Mouse (Mus musculus) cortical plate, adult 2 months (tissue): Measurements from ENCODE around the gene Add3. TPM values are rescaled to one million over a fixed set of nuclear protein-coding genes. Genes with fewer than 3 reads are reported as not detected.

Experiments
- H3K27ac ChIP-seq: fragments of 200-500 bp; 2 replicates; pipeline ENCODE4 v1.5.1; 2012; ENCODE audit warnings: low read length, control low read depth, inconsistent platforms; ENCODE audit not compliant: insufficient read depth
- H3K4me1 ChIP-seq: fragments of 200-500 bp; 2 replicates; pipeline ENCODE4 v1.6.1; 2011; ENCODE audit warnings: low read length; ENCODE audit not compliant: control insufficient read depth, insufficient read depth
- H3K4me3 ChIP-seq: fragments of 200-500 bp; 2 replicates; pipeline ENCODE4 v1.5.1; 2011; ENCODE audit warnings: mild to moderate bottlenecking, low read length, control low read depth; ENCODE audit not compliant: insufficient read depth
- CTCF ChIP-seq: fragments of 200-500 bp; IDR thresholded peaks from 2 replicates; pipeline ENCODE4 v1.5.1; 2011; ENCODE audit warnings: mild to moderate bottlenecking, control low read depth, low read length; ENCODE audit not compliant: insufficient read depth; ENCODE audit errors: extremely low read depth
- POLR2A ChIP-seq: fragments of 200-500 bp; IDR thresholded peaks from 2 replicates; pipeline ENCODE4 v1.6.1; 2011; ENCODE audit warnings: mild to moderate bottlenecking, low read length, control low read depth; ENCODE audit not compliant: insufficient read depth; ENCODE audit errors: extremely low read depth
- polyA plus RNA-seq: library from polyadenylated mRNA; depleted of rRNA; stranded (reverse); fragments of >200 nt; gene quantifications from 2 replicates; pipeline ENCODE4 v1.2.3, GENCODE M21; 2012

Add3 gene
- polyA plus RNA-seq, 1 experiment, result 76.7 TPM

DNA sequence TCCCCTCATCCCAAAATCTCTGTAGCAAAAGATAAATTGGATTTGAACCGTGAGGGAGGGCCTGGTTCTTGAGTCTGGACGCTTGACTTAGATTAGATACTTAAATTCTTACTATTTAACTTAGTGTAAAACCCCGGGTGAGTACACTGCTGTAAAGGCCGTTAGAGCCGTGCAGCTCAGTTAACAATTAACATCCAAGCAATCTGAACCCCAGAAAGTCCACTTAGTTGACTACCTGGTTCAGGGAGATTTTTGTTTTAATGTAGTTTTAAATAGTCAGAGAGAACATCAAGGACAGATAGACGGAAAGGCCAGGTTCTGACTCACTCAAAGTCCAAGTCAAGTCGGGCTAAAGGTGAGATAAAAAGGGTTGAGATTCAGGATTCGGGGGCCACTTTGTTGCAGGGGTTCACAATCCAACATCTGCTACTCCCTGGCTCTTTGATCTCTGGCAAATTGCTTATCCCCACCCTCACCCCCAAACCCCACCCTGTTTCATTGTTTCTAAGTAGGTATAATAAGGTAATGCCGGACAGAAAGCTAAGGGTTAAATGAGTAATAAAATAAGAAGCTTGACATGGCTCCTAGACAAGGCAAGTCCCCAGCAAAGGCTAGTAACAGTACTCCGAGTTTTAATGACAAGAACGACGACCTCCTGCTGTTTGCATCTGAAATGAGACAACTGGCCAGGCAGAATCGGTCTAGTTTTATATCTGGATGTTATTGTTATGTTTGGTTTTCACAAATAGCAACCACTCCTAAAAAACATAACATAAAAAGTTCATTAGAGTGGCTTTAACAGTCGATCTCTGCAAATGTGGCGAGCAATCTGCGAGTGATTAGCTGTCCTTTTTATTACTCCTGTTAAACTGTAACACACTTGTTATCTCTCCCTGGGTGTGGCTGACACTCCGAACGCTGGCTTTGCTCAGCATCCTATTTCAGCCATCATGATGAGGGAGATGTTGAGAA, 12.6 kb upstream of the Add3 start:
- no peak overlapping the region for H3K27ac ChIP-seq
- H3K4me3 ChIP-seq, result no peak overlapping the region
- no peak for TF ChIP-seq CTCF
- TF ChIP-seq POLR2A, result no peak
- H3K4me1 ChIP-seq, result no peaks in the 10 kb centered on the region

DNA sequence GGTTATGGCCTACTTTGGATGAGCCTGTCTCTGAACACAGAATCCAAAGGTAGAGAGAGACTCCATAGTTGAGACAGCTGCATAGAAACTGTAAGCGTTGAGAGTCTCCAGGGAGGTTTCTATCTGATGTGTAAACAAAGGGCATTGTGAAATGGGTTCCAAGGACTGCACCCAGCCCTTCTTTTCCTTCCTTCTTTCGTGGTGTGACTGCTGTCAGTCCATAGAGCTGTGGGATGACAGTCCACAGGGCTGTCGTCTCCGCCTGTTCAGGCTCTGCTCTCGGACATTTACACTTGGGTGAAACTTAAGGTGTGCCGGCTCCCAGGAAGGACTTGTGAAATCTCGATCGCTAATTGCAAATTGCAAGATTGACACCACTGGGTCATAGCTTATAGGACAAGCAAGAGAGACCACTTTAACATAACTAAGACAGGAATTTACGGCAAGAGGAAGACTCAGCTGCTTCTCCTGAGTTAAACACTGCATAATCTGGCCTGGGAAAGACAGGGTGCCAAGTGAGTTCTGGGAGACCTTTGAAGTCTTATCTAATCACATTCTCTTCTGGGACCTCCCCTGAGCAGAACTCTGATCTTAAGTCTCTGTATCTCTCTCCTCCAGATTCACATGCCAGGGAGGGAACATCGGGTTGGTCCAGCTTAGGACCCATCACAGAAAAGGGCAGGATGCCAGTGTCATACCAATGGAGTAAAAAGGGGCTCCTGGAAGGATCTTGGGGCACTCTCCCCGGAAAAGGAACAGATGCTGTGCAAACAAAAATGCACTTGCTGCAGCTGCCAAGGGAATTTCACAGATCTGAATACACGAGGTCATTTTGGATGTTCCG, 11.5 kb upstream of the Add3 start:
- Histone ChIP-seq H3K4me1 (no peaks in the 10 kb centered on the region), H3K4me3 (no peak overlapping the region), H3K27ac (no peak overlapping the region)
- TF ChIP-seq CTCF, result no peak
- TF ChIP-seq POLR2A, result no peak

DNA sequence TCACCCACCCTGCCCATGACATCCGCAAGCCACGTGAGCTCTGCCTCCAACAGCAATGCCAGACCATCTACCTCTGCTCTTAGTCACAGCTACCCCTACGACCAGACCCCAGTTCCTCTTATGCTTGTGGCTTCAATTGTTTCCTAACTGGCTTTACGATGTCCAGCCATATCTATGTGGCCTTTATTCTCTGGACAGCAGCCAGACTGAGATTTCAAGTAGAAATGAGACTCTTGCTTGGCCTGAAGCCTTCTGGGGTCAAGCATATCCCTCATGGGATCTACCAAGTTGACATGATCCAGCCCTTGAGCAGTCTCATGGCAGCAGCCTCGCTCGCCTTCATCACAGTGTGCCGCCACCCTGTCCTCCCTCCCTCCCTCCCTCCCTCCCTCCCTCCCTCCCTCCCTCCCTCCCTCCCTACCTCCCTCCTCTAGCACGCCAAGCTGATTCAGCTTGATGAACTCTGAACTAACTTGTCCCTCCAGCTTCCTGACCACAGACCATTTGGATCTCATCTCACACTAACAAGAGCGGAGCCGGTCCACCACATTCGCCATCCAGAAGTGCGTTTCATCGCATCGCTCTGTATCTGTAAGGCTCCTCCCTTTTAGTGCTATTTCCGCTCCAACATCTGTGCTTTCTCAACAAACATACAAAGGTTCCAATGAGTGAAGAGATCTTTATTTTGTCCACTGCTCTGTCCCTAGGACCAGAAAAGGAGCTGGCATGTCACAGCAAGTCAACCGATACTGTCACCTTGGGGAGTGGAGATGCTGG, 9.7 kb upstream of the Add3 start:
- Histone ChIP-seq H3K4me1 (no peaks in the 10 kb centered on the region), H3K27ac (no peak overlapping the region), H3K4me3 (no peak overlapping the region)
- no peak for TF ChIP-seq POLR2A
- no peak for TF ChIP-seq CTCF

DNA sequence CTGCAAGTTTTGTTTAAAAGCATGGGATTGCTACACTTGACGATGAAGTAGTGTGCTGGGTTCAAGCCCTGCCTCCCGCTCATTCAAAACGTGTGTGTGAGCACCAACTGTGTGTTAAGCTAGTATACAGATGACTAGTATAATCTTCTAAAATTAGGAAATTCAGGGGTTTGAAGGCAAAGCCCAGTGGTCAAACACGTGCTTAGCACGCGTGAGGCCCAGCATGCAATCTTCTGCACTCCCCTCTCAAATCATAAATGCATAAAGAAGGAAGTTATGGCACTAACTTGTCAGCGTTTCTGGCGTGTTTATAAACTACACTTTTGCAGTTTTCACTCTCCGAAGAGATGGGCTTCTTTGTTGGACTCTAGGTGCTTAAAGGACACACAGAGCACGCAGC, 7.8 kb upstream of the Add3 start:
- Histone ChIP-seq H3K4me3 (no peak overlapping the region), H3K27ac (no peak overlapping the region), H3K4me1 (no peaks in the 10 kb centered on the region)
- TF ChIP-seq POLR2A (no peak), CTCF (no peak)

DNA sequence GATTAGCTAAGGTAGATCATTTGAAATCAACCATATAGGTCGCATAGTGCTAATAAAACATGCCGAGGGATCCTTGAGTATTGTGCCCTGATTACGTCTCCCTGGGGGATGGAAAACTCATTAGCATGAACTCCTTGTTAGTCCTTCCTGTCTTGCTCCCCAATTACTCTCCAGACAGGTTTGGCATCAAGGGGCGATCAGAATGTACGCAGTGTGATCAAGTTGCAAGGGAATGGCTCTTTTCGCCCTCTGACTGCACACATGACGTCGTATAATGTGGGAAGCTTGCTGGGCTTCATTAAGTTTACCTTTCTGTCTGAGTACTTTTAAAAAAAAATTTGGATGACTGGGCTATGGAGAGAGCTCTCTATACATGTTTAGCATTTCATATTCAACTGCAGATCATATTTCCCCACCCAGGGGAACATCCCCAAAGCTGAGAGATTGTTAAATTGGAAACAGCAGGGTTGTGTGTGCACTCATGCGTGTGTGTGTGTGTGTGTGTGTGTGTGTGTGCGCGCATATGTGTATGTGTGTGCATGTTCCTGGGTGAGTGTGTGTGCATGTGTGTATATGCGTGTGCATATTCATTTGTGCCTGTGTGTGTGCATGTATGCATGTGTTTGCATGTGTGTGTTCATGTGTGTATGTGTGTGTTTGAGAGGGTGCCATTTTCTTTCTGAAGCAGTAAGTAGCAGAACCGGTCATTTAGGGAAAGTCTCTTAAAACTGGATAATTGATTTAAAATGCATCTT, 3.7 kb upstream of the Add3 start:
- Histone ChIP-seq H3K4me3 (no peak overlapping the region), H3K4me1 (no peaks in the 10 kb centered on the region), H3K27ac (no peak overlapping the region)
- TF ChIP-seq CTCF (no peak), POLR2A (no peak)

DNA sequence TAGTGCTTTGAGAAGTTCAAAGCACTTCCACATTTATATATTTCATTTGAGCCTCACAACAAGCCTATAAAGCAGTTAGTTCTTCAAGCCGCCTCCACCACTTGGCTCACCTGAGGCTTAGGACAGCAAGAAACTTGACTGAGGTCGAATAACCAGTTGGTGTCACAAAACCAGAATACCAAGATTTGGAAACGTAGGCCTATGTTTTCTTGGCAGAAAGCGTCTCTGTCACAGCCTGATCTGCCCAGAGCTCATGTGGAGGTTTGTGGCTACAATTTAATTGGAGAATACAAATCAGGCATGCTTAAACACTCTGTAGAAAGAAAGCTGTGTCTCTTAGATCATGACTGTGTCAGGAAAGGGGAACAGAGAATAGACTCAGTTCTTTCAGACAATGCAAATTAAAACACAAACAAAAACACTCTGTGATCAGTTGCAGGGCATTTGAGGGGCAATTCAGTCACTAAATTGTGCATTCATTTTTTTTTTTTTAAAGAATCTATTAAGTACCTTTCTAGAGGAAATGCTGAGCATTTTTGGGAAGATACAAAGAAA, 3.0 kb upstream of the Add3 start:
- TF ChIP-seq CTCF (no peak), POLR2A (no peak)
- Histone ChIP-seq H3K27ac (no peak overlapping the region), H3K4me3 (no peak overlapping the region), H3K4me1 (no peaks in the 10 kb centered on the region)

DNA sequence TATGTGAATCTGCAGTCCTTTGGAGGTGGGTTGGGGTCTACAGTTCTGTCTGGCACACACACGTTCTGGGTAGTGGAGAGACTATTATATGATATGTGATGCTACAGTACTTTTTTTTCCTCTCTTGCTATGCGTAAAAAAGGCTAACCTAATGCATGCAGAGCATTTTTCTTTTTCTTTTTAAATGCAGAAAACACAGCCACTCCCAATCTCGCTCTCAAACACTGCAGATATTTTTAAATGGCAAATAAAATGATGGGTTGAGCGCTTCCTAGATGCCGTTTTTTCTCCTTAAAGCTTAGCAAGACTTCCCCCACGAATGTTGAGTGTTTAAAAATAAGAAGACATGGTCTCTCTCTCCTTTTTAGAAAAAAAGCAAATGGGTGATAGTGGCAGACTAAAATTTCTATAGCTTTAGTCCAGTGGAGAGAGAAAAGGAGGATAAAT, 584 bp downstream of the Add3 start:
- Histone ChIP-seq H3K4me1 (no peaks in the 10 kb centered on the region), H3K4me3 (peak overlapping the region; percentile 72), H3K27ac (peak overlapping the region; percentile 94)
- TF ChIP-seq CTCF, result no peak
- no peak for TF ChIP-seq POLR2A

DNA sequence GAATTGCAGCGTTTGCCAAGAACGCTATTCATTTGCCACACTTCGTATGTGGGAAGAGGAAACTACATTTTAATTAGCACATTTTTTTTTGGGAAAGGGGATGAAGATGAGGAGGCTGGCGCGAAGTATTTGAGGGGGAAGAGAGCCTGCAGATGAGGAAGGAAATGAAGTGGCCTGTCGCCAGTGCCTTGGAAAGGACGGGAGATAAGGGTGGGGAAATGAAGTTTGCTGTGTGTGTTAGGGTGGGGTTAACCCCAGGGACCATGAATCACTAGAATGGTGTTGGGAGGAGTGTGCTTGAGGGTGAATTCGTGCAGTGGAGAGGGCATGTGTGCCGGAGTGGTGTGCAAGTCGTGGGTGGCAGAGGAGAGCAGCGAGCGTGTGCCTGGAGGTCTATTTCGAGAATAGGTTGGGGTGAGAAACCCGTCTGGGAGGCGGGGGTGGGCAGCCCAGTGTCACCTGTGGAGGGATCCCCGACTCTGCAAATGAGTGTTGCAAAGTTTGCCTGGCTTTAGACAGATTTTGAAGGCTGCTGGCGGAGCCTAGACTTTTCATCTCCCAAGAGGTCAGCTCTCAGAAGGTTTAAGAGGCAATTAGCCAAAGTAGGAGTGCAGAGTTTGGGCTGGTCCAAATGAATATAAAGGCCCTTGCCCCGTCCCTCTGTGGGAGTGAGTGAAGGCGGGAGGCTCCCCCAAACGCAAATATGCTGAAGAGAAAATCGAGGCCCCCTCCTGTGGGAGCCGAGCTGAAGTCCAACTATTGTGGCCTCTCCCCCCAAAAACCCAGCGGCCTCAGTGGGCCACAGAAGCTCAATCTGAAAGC, 1.2 kb downstream of the Add3 start:
- H3K4me1 ChIP-seq, result no peaks in the 10 kb centered on the region
- H3K27ac ChIP-seq, result peak overlapping the region; percentile 94
- H3K4me3 ChIP-seq, result peak overlapping the region; percentile 72
- TF ChIP-seq CTCF (no peak), POLR2A (no peak)
